Mouse (Mus musculus): Measurements from ENCODE around the gene Spon1. TPM values are rescaled to one million over a fixed set of nuclear protein-coding genes. Genes with fewer than 3 reads are reported as not detected.

Gene Spon1
- total and polyA plus RNA-seq, 2 experiments from 2014 or later, result 20.7 to 21.6 TPM

GRCm38 (mm10) chr7:113855396-113855795 is 89.6 kb downstream of the Spon1 start:
- H3K4me1 ChIP-seq (ENCODE audit: control insufficient read depth, insufficient read depth), result no peaks in the 10 kb centered on the region
- H3K4me3 ChIP-seq (ENCODE audit: low read depth, low read length), result no peak overlapping the region
- DNase-seq (ENCODE audit: low spot score) (no peak), ATAC-seq (ENCODE audit: insufficient read depth, low read depth) (no peak)
- 60% methylated on average over 4 of the region's 4 CpGs for WGBS
- no peak overlapping the region for H3K27ac ChIP-seq (ENCODE audit: low read depth)
- TF ChIP-seq CTCF (IDR thresholded peaks at IDR 0.05; ENCODE audit: low read depth) (no peak), EP300 (IDR thresholded peaks at IDR 0.05; ENCODE audit: low read depth) (no peak)
- H3K4me2 ChIP-seq (ENCODE audit: low read depth, low read length), result no peak overlapping the region
- no peaks in the 10 kb centered on the region for H3K27me3 ChIP-seq (ENCODE audit: control insufficient read depth, insufficient read depth, low read length)
- no peak overlapping the region for H3K9ac ChIP-seq (replicated peaks; ENCODE audit: low read depth, low read length)
- H3K9me3 ChIP-seq (replicated peaks; ENCODE audit: control insufficient read depth, low read length), result no peaks in the 10 kb centered on the region
- no peaks in the 10 kb centered on the region for H3K36me3 ChIP-seq (replicated peaks; ENCODE audit: control insufficient read depth, insufficient read depth, low read length)

GRCm38 (mm10) chr7:113856067-113856466 is 90.3 kb downstream of the Spon1 start:
- whole genome bisulfite sequencing, result 63% methylated on average over 3 of the region's 3 CpGs
- H3K9me3 ChIP-seq (replicated peaks; ENCODE audit: control insufficient read depth, low read length), result no peaks in the 10 kb centered on the region
- H3K4me3 ChIP-seq (ENCODE audit: low read depth, low read length), result no peak overlapping the region
- no peaks in the 10 kb centered on the region for H3K4me1 ChIP-seq (ENCODE audit: control insufficient read depth, insufficient read depth)
- H3K36me3 ChIP-seq (replicated peaks; ENCODE audit: control insufficient read depth, insufficient read depth, low read length), result no peaks in the 10 kb centered on the region
- H3K4me2 ChIP-seq (ENCODE audit: low read depth, low read length), result no peak overlapping the region
- TF ChIP-seq CTCF (IDR thresholded peaks at IDR 0.05; ENCODE audit: low read depth) (no peak), EP300 (IDR thresholded peaks at IDR 0.05; ENCODE audit: low read depth) (no peak)
- H3K27ac ChIP-seq (ENCODE audit: low read depth), result no peak overlapping the region
- ATAC-seq (ENCODE audit: insufficient read depth, low read depth), result no peak
- H3K9ac ChIP-seq (replicated peaks; ENCODE audit: low read depth, low read length), result no peak overlapping the region
- no peaks in the 10 kb centered on the region for H3K27me3 ChIP-seq (ENCODE audit: control insufficient read depth, insufficient read depth, low read length)
- no peak for DNase-seq (ENCODE audit: low spot score)

GRCm38 (mm10) chr7:113859480-113859881 is 93.7 kb downstream of the Spon1 start:
- H3K4me3 ChIP-seq (ENCODE audit: low read depth, low read length), result no peak overlapping the region
- H3K4me1 ChIP-seq (ENCODE audit: control insufficient read depth, insufficient read depth), result no peaks in the 10 kb centered on the region
- no peaks in the 10 kb centered on the region for H3K27me3 ChIP-seq (ENCODE audit: control insufficient read depth, insufficient read depth, low read length)
- TF ChIP-seq EP300 (IDR thresholded peaks at IDR 0.05; ENCODE audit: low read depth) (no peak), CTCF (IDR thresholded peaks at IDR 0.05; ENCODE audit: low read depth) (no peak)
- no peaks in the 10 kb centered on the region for H3K9me3 ChIP-seq (replicated peaks; ENCODE audit: control insufficient read depth, low read length)
- no peak overlapping the region for H3K9ac ChIP-seq (replicated peaks; ENCODE audit: low read depth, low read length)
- ATAC-seq (ENCODE audit: insufficient read depth, low read depth) (no peak), DNase-seq (ENCODE audit: low spot score) (no peak)
- no peaks in the 10 kb centered on the region for H3K36me3 ChIP-seq (replicated peaks; ENCODE audit: control insufficient read depth, insufficient read depth, low read length)
- 61% methylated on average over 5 of the region's 5 CpGs for WGBS
- H3K4me2 ChIP-seq (ENCODE audit: low read depth, low read length), result no peak overlapping the region
- no peak overlapping the region for H3K27ac ChIP-seq (ENCODE audit: low read depth)

GRCm38 (mm10) chr7:113861964-113862363 is 96.2 kb downstream of the Spon1 start:
- Histone ChIP-seq H3K36me3 (replicated peaks; ENCODE audit: control insufficient read depth, insufficient read depth, low read length) (no peaks in the 10 kb centered on the region), H3K27ac (ENCODE audit: low read depth) (no peak overlapping the region), H3K27me3 (ENCODE audit: control insufficient read depth, insufficient read depth, low read length) (no peaks in the 10 kb centered on the region), H3K4me2 (ENCODE audit: low read depth, low read length) (no peak overlapping the region), H3K4me3 (ENCODE audit: low read depth, low read length) (no peak overlapping the region), H3K9me3 (replicated peaks; ENCODE audit: control insufficient read depth, low read length) (no peaks in the 10 kb centered on the region), H3K4me1 (ENCODE audit: control insufficient read depth, insufficient read depth) (no peaks in the 10 kb centered on the region), H3K9ac (replicated peaks; ENCODE audit: low read depth, low read length) (no peak overlapping the region)
- 93% methylated on average over 4 of the region's 4 CpGs for WGBS
- no peak for TF ChIP-seq EP300 (IDR thresholded peaks at IDR 0.05; ENCODE audit: low read depth)
- no peak for TF ChIP-seq CTCF (IDR thresholded peaks at IDR 0.05; ENCODE audit: low read depth)
- DNase-seq (ENCODE audit: low spot score) (no peak), ATAC-seq (ENCODE audit: insufficient read depth, low read depth) (no peak)

- TF ChIP-seq CTCF (IDR thresholded peaks at IDR 0.05; ENCODE audit: low read depth) (no peak), EP300 (IDR thresholded peaks at IDR 0.05; ENCODE audit: low read depth) (no peak)
- ATAC-seq (ENCODE audit: insufficient read depth, low read depth) (no peak), DNase-seq (ENCODE audit: low spot score) (no peak)
- H3K9ac ChIP-seq (replicated peaks; ENCODE audit: low read depth, low read length), result no peak overlapping the region
- no peak overlapping the region for H3K4me3 ChIP-seq (ENCODE audit: low read depth, low read length)
- no peaks in the 10 kb centered on the region for H3K36me3 ChIP-seq (replicated peaks; ENCODE audit: control insufficient read depth, insufficient read depth, low read length)
- no peak overlapping the region for H3K27ac ChIP-seq (ENCODE audit: low read depth)
- H3K9me3 ChIP-seq (replicated peaks; ENCODE audit: control insufficient read depth, low read length), result no peaks in the 10 kb centered on the region
- 78% methylated on average over 1 of the region's 1 CpGs for WGBS
- no peaks in the 10 kb centered on the region for H3K4me1 ChIP-seq (ENCODE audit: control insufficient read depth, insufficient read depth)
- no peaks in the 10 kb centered on the region for H3K27me3 ChIP-seq (ENCODE audit: control insufficient read depth, insufficient read depth, low read length)
- no peak overlapping the region for H3K4me2 ChIP-seq (ENCODE audit: low read depth, low read length)
Observed at GRCm38 (mm10) chr7:113872846-113873245, 107.0 kb downstream of the Spon1 start.

- TF ChIP-seq CTCF (IDR thresholded peaks at IDR 0.05; ENCODE audit: low read depth) (no peak), EP300 (IDR thresholded peaks at IDR 0.05; ENCODE audit: low read depth) (no peak)
- Histone ChIP-seq H3K27me3 (ENCODE audit: control insufficient read depth, insufficient read depth, low read length) (no peaks in the 10 kb centered on the region), H3K4me3 (ENCODE audit: low read depth, low read length) (no peak overlapping the region), H3K27ac (ENCODE audit: low read depth) (no peak overlapping the region), H3K4me2 (ENCODE audit: low read depth, low read length) (no peak overlapping the region), H3K36me3 (replicated peaks; ENCODE audit: control insufficient read depth, insufficient read depth, low read length) (no peaks in the 10 kb centered on the region), H3K9me3 (replicated peaks; ENCODE audit: control insufficient read depth, low read length) (no peaks in the 10 kb centered on the region), H3K4me1 (ENCODE audit: control insufficient read depth, insufficient read depth) (no peaks in the 10 kb centered on the region), H3K9ac (replicated peaks; ENCODE audit: low read depth, low read length) (no peak overlapping the region)
- ATAC-seq (ENCODE audit: insufficient read depth, low read depth), result no peak
- DNase-seq (ENCODE audit: low spot score), result no peak
- 83% methylated on average over 4 of the region's 4 CpGs for WGBS
Observed at GRCm38 (mm10) chr7:113877451-113877850, 111.7 kb downstream of the Spon1 start.
